Mouse (Mus musculus) hindbrain, embryonic 12.5 days (tissue): Measurements from ENCODE around the gene Gm28827. TPM values are rescaled to one million over a fixed set of nuclear protein-coding genes. Genes with fewer than 3 reads are reported as not detected.
"Not testable (repeated sequence)": the region's sequence is repeated elsewhere in the genome, so short reads cannot be mapped to it uniquely, and the experiment has no call there.

ENCODE experiments used
- ATAC-seq: fragments of 200-750 bp; cut with Nextera tagmentation; 2 replicates; pipeline ENCODE4 v1.8.0; 2017; ENCODE audit warnings: moderate TSS enrichment; ENCODE audit not compliant: low FRiP score
- H3K27ac ChIP-seq: fragments of 300-500 bp; sonication (generic); 2 replicates; pipeline ENCODE4 v1.5.1; 2016; ENCODE audit warnings: mild to moderate bottlenecking
- H3K27me3 ChIP-seq: fragments of 300-500 bp; sonication (generic); 2 replicates; pipeline ENCODE4 v1.6.1; 2016; ENCODE audit warnings: mild to moderate bottlenecking
- H3K36me3 ChIP-seq: fragments of 300-500 bp; sonication (generic); 2 replicates; pipeline ENCODE4 v1.6.1; 2016; ENCODE audit warnings: mild to moderate bottlenecking
- H3K4me1 ChIP-seq: fragments of 300-500 bp; sonication (generic); 2 replicates; pipeline ENCODE4 v1.6.1; 2016
- H3K4me2 ChIP-seq: fragments of 300-500 bp; sonication (generic); replicated peaks from 2 replicates; pipeline ENCODE4 v1.6.1; 2016; ENCODE audit warnings: mild to moderate bottlenecking
- H3K4me3 ChIP-seq: fragments of 300-500 bp; sonication (generic); 2 replicates; pipeline ENCODE4 v1.5.1; 2016; ENCODE audit warnings: mild to moderate bottlenecking
- H3K9ac ChIP-seq: fragments of 300-500 bp; sonication (generic); 2 replicates; pipeline ENCODE4 v1.6.1; 2016; ENCODE audit warnings: mild to moderate bottlenecking, moderate library complexity
- H3K9me3 ChIP-seq: fragments of 300-500 bp; sonication (generic); replicated peaks from 2 replicates; pipeline ENCODE4 v1.6.1; 2016; ENCODE audit warnings: mild to moderate bottlenecking
- WGBS: fragments of 180-500 bp; shearing (Covaris S2); methylation state at CpG from one replicate; pipeline ENCODE4 v1.1.7; 2016; 5-methylcytosine and 5-hydroxymethylcytosine counted together
- polyA plus RNA-seq: library from polyadenylated mRNA; unstranded; fragments of >200 nt; fragmentation: Nextera tagmentation; extraction: Ambion mirVana; gene quantifications from 2 replicates; pipeline ENCODE4 v1.2.1, GENCODE M21; 2016

Gene Gm28827
- polyA plus RNA-seq: not detected in 2 replicates

DNA sequence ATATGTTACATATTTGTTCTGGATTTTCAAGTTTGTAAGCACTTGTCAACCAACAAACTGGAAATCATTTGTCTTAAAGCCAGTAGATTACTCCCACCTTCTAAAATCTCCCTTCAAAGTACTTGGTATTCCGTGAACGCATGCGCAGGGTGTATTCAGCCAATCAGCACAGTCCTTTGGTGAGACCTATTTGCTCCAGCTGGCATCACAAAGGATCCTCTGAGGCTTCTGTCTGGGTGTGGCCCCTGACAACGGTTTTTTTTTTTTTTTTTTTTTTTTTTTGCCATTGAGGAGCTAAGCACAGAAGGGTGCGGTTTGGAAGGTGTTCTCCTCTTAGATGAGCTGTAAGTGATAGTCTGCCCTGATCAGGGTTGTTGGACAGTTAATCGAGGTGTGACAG, at the start of gene Gm28827:
TSS of gene Gm28827 (plus strand) at position 301 of the 400 bp plus-strand sequence.
- ATAC-seq: not testable (repeated sequence)
- WGBS: no CpG with 5 or more reads among the region's 6 CpGs

More for the DNA sequence above, at the start of gene Gm28827:
- not testable (repeated sequence) for H3K4me1 ChIP-seq, H3K4me3 ChIP-seq, H3K36me3 ChIP-seq, H3K9me3 ChIP-seq, H3K4me2 ChIP-seq, H3K9ac ChIP-seq, H3K27ac ChIP-seq, H3K27me3 ChIP-seq
